Mouse (Mus musculus) right cerebral cortex, postnatal 25 days (tissue): Measurements from ENCODE around the gene Cd151.
"Not testable (repeated sequence)": the region's sequence is repeated elsewhere in the genome, so short reads cannot be mapped to it uniquely, and the experiment has no call there.

Experiments
- DNase-seq: peaks from one replicate; pipeline ENCODE4 v3.0.0; 2022

Gene Cd151

GRCm38 (mm10) chr7:141436523-141436892 is 30.7 kb upstream of the Cd151 start:
- no peak for DNase-seq

GRCm38 (mm10) chr7:141437178-141438120 is 29.7 kb upstream of the Cd151 start, which contains the start of gene Slc25a22:
Slc25a22 (minus strand) TSS chr7:141437892.
- peak; percentile 91 for DNase-seq

GRCm38 (mm10) chr7:141438201-141438968 is 28.8 kb upstream of the Cd151 start:
- no peak for DNase-seq

GRCm38 (mm10) chr7:141439140-141439679 is 28.0 kb upstream of the Cd151 start:
- no peak for DNase-seq

GRCm38 (mm10) chr7:141439811-141440210 is 27.4 kb upstream of the Cd151 start:
- no peak for DNase-seq

- no peak for DNase-seq
Observed at GRCm38 (mm10) chr7:141440613-141441012, 26.6 kb upstream of the Cd151 start.

GRCm38 (mm10) chr7:141441460-141441859 is 25.7 kb upstream of the Cd151 start:
- no peak for DNase-seq

- DNase-seq, result no peak
Observed at GRCm38 (mm10) chr7:141442199-141442598, 25.0 kb upstream of the Cd151 start.

- DNase-seq, result no peak
Observed at GRCm38 (mm10) chr7:141443081-141443821, 23.9 kb upstream of the Cd151 start.

GRCm38 (mm10) chr7:141443828-141444237 is 23.4 kb upstream of the Cd151 start, which contains the start of gene Pidd1:
Pidd1 (minus strand) TSS chr7:141444025.
- DNase-seq, result no peak

GRCm38 (mm10) chr7:141446374-141446773 is 20.8 kb upstream of the Cd151 start:
- not testable (repeated sequence) for DNase-seq

GRCm38 (mm10) chr7:141447110-141447991 is 19.8 kb upstream of the Cd151 start, which contains the start of gene Rplp2:
Rplp2 (plus strand) TSS chr7:141447370.
- peak; percentile 97 for DNase-seq

GRCm38 (mm10) chr7:141451928-141452327 is 15.3 kb upstream of the Cd151 start:
- no peak for DNase-seq

GRCm38 (mm10) chr7:141453636-141454035 is 13.6 kb upstream of the Cd151 start:
- no peak for DNase-seq

- DNase-seq, result peak; percentile 90
Observed at GRCm38 (mm10) chr7:141454967-141455551, 12.1 kb upstream of the Cd151 start, which contains the start of gene Pnpla2. Pnpla2 (plus strand) TSS chr7:141455198.

GRCm38 (mm10) chr7:141455610-141456314 is 11.4 kb upstream of the Cd151 start:
- peak; percentile 49 for DNase-seq

- no peak for DNase-seq
Observed at GRCm38 (mm10) chr7:141456739-141457138, 10.5 kb upstream of the Cd151 start.

GRCm38 (mm10) chr7:141457236-141457635 is 10.0 kb upstream of the Cd151 start:
- DNase-seq, result peak; percentile 3

- DNase-seq, result no peak
Observed at GRCm38 (mm10) chr7:141457986-141458660, 9.1 kb upstream of the Cd151 start.

- no peak for DNase-seq
Observed at GRCm38 (mm10) chr7:141458661-141459060, 8.5 kb upstream of the Cd151 start.
